Mouse (Mus musculus) layer of hippocampus, postnatal 14 days (tissue): ENCODE measurements at regions not wholly inside any gene's neighbourhood (a gene's known extent, or its start where the extent isn't known, plus 50 kb on each side); places are given as distances from the start of the nearest gene placed in this dataset.

ENCODE experiments used
- DNase-seq, 2 experiments: peaks; one replicate each; pipeline ENCODE4 v3.0.0; 2021 to 2022; ENCODE audit warnings: low spot score in 2 of 2, mixed read lengths in 1 of 2

GRCm38 (mm10) chr10:96366871-96367270, 230.5 kb downstream of the Gm5426 start:
- DNase-seq = no peak

DNA sequence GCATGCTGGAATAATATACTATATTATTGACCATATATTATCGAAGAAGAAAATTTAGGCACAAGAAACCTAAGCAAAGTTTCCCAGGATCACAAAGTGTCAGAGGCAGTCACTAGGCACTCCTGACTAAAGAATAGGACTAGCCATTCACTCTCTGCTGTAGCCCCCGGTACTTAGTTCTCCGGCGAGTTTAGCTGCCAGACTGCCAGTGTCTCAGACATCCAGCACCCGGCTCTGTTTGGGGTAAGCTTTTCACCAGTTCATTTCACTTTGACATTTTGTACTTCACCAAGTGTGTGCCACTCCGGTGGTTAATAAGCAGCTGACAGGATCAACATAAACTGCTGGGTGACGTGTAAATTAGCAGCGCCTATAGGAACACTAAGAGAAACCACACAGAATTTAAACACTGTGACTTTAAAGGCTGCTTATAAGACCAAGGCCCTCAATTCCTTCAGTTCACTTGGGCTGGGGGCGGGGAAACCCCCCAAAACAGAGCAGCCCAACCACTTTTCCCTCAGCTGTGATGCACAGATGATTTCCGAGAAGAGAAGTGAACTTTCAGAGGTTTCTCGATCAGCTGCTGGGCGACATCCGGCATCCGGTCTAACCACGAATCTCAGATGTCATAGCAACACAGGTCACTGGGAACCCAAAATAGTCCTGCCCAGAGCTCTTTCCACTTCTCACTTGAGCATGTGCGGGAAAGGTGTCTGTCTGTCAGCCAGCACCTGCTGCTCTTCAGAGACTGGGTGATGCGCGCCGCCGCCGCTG, 234.3 kb downstream of the Gm5426 start:
- peak in 1 of 2 experiments; percentile 12 for DNase-seq

GRCm38 (mm10) chr10:96371321-96371653, 234.9 kb downstream of the Gm5426 start:
- no peak for DNase-seq

DNA sequence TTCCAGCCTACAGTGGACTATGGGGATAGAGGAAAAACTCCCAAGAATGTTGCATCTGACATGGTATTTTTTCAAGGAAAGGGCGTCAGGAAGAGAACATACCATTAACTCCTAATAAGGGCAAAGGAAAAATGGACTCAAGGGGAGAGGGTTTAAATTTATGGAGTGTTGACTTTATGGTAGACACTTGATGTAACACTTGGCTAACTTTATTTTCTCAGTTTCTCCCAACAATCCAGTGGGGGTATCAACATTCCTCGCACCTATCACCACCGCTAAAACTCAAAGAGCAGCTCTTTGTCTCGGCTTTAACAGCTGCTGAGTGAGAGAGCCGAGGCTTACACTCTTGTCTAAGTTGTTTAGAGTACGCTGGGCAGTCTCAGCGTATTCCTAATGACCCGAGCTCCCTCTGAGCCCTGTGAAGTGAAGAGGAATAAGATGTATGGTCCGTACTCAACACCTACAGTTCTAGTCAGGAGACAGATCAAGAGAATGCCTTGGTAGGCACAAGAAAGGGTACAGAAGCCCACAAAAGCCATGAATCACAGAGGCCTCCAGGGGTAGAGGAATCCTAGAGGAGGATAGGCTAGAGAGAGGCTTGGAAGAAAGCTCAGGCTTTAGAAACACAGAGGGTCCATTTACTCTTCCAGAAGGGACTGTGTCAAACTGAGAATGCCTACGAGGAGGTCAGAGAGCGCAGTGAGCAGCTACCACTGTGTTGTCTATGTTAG, 236.4 kb downstream of the Gm5426 start:
- DNase-seq = no peak

DNA sequence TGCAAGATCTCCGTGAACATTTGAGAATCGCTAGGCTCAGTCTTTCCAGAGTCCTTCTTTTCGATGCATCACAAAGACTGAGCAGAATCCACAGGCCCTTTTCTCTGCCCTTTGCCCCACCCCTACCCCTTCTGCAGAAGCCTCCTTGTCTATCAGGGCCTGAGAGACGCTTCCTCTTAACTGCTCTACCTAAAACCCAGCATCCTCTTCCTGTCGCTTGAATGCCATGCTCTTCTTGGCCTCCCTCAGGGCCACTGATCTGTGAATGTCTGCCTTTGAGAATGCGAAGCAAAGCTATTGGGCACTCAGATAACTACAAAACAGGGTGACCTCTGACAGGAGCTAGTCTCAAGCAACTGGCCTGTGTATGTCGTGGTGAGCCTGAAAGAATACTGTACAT, 237.1 kb downstream of the Gm5426 start:
- no peak for DNase-seq

DNA sequence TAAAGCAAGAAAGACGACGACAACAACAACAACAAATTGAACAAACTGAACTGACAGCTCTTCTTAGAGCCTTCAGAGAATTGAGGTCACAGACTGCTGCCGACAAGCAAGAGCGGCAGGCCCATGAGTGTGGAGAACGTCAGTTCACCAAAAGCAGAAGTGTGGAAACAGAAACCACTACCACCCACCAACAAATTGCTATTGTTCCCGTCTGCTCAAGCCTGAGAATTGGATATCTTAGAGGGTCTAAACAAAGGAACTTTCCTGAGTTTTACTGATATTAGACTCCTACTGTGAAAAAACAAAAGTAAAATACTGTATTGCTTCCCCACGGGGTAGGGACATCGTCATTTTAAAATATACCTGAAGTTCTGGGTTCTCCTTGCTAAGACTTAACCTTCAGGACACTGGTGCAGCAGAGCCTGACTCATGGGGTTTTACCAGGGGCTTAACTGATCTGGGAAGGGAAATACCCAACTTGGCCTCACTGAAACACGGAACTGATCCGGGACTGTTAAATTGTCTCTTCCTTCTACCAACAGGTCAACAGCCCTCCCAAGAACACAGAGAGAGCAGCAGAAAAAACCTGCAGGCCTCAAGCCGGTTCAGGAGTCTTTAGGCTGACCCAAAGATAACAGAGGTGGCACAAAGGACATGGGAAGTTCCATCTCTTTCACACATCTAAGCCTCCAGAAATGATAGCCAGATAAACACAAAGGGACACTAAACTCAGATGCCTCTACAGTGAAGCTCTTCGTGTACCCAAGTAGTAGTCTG, 238.1 kb downstream of the Gm5426 start:
- no peak for DNase-seq

GRCm38 (mm10) chr10:96375070-96375447, 238.7 kb downstream of the Gm5426 start:
- no peak for DNase-seq

DNA sequence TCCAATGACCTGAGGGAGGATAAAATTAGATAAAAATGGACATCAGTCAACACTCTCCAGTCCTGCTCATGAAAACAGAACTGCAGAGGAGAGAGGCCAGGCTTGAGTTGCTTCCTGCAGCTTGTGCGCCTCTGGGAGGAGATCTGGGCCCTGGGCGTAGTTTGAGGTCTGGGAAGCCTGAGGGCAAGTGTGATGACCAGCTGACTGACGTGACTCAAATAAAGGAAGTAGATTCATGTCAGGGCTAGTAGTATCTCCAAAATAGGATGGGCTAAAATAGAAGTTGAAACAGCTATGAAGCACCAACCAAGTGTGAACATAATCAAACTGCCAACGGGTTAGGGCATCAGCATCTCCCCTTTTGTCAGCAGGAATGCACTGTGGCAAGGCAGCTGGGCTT, 239.3 kb upstream of the Btg1 start:
- DNase-seq = no peak

- DNase-seq = no peak
Observed at GRCm38 (mm10) chr10:96379016-96379771, 237.6 kb upstream of the Btg1 start.

GRCm38 (mm10) chr10:96381664-96382063, 235.1 kb upstream of the Btg1 start:
- no peak for DNase-seq

GRCm38 (mm10) chr10:96391748-96392147, 225.1 kb upstream of the Btg1 start:
- DNase-seq = no peak

GRCm38 (mm10) chr10:96392836-96393235, 224.0 kb upstream of the Btg1 start:
- no peak for DNase-seq

DNA sequence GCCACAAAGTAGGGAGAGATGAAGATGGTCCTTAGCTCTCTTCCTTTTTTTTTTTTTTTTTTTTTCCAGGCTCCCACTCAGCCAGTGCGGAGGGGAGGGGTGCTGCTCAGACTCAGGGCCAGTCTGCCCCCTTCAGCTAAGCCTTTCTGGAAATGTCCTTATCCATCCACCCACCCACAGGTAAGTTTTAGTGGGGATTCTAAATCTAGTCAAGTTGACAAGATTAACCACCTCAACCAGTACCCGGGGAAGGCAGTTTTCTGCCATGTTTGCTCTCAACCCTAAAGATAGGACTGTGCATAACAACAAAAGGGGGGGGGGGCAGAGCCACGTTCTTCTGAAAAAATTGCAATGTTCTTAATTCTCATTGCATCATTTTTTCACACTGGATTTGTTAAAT, 222.6 kb upstream of the Btg1 start:
- DNase-seq = no peak

GRCm38 (mm10) chr10:96395017-96395416, 221.8 kb upstream of the Btg1 start:
- no peak for DNase-seq

GRCm38 (mm10) chr10:96397931-96398561, 218.8 kb upstream of the Btg1 start:
- peak; percentile 35 to 72 for DNase-seq

DNA sequence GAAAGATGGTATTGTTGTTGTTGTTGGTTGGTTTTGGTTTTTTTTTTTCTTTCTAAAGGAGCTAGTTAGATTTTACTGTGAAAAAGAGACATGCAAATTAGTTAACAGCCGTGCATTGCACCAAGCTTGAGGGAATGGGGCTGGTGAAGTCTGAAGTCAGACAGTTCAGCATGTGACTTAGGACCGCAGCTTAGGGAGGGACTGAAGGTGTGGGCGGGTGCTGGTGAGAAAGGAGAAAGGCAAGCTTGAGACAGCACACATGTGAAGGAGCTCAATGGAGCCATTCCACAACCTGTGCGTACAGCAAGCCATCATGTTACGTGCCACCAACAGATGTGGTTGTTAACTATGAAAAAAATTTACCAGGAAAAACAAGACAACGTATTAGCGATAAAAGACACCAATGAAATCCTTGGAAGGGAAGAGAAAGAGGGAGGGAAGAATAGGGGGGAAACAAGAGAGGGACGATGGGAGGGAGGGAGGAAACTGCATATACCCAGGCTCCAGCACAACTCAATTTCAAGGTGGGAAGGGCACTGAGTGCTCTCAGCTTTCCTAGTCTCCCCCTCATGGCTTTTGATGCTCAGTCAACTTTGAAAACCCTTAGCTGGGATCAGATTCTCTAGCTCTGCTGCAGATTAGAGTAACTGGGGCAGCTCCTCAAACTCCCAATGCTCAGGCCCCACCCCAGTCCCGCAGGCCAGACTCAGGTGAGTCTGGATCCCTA, 218.1 kb upstream of the Btg1 start:
- no peak for DNase-seq

DNA sequence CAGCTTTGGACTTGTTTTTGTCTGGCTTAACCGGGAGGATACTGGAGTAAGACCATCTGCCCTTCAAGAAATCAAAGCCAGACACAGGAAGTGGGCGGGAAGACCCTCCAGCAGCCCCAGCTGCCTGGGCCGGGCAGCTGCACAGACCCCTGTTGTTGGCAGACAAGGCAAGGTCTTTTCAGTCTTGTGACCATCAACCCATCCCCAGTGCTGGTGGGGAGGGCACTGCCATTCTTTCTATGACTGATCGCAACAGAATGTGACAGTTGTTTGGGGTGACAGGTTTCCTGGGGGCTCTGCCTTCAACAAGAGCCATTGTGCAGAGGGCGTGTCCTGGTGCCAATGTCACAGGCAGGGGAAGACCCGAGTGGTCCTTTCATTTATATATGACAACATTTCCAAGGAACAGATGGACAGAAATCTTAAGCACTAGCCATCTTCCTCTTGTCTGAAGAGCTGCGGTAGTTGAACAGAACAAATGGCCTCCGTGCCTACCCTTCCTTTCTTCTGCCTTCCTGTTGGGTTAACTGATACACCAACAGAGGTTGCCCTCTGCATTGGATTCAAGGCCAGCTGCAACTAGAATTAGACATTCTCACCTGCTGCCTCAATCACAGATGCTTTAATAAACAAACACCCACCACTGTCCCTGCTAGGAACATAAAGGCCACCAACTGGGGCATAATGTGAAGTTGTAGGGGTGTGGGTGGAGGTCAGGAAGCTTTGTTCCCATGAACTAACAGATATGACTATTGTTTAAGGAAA, 217.0 kb upstream of the Btg1 start:
- peak in 1 of 2 experiments; percentile 11 for DNase-seq

DNA sequence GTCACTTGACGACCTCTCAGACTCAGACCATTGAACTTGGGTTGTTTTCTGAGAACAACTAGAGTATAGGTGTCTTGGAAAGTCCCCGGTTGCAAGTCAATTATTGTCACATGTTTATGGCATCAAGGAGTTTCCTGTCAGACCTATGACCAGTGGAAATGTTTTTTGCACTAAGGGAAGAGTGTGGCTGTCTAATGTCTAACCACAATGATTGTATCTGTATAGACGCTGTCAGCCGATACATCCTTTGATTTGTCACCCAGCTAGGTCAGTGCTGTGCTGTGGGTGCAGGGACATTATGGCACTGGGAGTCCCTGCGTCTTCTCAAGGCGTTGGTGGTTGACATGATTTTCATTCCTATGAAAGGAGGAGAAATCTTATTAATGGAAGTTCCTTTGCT, 216.0 kb upstream of the Btg1 start:
- DNase-seq = no peak

GRCm38 (mm10) chr10:96406306-96406705, 210.5 kb upstream of the Btg1 start:
- no peak for DNase-seq
